Mouse (Mus musculus) lung, postnatal 10 days (tissue): Measurements from ENCODE around the gene Otud5.
"Not testable (repeated sequence)": the region's sequence is repeated elsewhere in the genome, so short reads cannot be mapped to it uniquely, and the experiment has no call there.

Source experiments
- DNase-seq: peaks from one replicate; pipeline ENCODE4 v3.0.0; 2021

Otud5 gene

DNA sequence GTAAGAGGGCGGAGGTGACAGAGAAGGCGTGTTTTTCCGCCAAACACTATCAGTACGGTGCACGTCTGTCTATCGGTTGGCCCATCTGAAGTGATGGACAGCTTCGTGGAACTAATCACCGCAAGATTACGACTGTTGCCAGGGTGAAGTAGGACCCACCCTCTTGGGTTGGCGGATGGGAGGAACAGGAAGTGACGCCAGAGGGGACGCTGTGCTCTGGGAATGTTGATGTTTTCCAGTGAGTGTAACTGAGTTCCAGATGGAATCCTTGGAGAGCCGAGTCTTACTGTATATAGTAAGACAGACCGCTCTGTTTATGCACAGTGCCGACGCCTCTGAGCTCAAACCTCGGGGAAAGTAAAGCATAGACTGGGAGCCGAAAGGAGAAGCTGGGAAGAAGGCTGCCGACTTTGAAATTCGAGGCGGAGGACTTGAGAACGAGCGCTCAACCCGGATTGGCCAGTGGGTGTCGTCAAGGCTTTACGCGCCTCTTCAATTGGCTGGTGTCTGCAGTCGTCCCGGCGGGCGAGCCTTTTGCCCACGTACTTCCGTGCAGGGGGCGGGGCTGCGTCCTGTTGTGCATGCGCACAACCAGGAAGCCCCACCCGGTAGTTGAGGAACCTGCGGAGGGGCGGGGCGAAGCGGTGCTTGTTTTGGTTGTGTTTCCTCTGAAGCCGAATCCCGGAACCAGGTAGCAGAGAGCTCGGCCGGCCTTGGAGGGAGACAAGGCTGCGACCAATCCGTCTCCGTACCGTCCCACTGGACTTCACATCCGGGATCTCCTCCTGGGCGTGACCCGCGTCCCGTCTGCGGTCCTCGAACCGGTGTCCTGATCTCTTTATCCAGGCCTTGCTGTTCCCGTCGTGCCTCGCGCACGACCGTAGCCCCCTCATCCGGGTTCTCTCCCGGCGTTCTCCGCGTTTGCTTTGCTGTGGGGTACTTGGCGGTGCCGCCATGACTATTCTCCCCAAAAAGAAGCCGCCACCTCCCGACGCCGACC lies at the start of gene Otud5:
Otud5 (plus strand) TSS at position 202 of the 1,000 bp plus-strand sequence.
- DNase-seq, result peak; percentile 96

DNA sequence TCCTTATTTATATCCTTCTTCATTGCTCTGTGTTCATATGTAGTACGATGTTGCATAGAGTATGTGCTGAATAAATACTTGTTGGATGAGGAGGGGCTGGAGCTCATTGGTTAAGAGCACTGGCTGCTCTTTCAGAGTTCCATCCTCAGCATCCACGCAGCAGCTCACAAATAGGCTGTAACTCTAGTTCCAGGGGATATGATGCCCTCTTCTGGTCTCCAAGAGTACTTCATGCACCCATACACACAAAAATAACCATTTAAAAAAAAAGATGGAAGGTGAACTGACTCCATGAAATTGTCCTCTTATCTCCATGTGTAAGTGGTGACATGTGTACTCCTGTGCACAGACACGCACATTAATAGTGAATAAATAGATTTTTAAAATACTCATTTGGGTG lies 47.8 kb upstream of the Otud5 start:
- peak; percentile 11 for DNase-seq

DNA sequence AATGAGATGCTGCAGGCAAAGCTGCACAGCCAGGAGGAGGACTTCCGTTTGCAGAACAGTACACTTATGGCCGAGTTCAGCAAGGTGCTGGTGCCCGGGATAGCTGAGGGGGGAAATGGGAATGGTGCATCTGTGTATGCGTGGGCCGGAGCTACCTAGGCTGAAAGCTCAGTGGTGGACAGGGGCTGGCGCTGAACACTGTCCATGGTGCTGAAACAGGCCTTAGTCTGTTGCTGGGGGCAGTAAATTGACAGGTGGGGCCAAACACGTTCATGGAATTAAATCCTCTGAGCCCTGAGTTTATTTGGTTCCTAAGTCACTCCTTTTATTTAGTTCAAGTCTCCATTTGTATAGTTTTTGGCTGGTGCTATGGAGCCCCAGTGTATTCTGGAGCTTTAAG lies 46.1 kb upstream of the Otud5 start:
- peak; percentile 30 for DNase-seq

DNA sequence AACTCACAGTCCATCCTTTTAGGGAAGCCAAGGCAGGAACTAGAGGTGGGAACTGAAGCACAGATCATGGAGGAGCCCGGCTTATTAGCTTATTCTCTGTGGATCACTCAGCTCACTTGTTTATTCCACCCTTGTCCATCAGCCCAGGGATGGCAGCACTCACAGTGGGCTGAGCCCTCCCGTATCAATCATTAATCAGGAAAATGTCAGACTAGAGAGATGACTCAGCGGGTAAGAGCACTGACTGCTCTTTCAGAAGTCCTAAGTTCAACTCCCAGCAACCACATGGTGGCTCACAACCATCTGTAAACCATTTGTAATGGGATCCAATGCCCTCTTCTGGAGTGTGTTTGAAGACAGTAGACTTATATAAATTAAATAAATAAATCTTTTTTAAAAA lies 43.8 kb upstream of the Otud5 start:
- no peak for DNase-seq

DNA sequence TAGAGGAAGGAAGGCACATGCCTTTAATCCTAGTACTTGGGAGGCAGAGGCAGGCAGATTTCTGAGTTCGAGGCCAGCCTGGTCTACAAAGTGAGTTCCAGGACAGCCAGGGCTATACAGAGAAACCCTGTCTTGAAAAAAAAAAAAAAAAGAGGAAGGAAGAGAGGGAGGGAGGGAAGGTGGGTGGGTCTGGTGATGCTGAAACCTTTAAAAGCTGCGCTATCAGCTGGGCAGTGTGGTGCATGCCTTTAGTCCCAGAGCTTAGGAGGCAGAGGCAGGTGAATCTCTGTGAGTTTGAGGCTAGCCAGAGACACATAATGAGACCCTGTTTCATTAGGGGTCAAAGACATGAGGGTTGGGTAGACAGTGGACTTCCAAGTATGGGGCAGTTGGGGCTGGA lies 39.0 kb upstream of the Otud5 start:
- DNase-seq, result not testable (repeated sequence)

DNA sequence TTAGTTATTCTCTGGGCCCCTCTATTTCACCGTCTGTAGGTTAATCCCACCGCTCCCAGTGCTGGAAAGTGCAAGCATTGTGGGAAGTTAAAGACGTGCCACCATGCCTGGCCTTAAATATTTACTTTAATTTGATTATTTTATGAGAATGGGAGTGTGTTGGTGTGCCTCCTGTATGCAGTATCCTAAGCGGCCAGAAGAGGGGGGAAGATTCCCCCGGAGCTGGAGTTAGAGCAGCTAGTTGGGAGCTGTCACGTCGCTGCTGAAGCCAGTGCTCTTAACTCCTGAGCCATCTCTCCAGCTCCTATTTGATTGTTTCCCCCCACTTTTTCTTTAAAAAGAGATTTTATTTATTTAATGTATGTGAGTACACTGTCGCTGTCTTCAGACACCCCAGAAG lies 26.1 kb upstream of the Otud5 start:
- peak; percentile 56 for DNase-seq

DNA sequence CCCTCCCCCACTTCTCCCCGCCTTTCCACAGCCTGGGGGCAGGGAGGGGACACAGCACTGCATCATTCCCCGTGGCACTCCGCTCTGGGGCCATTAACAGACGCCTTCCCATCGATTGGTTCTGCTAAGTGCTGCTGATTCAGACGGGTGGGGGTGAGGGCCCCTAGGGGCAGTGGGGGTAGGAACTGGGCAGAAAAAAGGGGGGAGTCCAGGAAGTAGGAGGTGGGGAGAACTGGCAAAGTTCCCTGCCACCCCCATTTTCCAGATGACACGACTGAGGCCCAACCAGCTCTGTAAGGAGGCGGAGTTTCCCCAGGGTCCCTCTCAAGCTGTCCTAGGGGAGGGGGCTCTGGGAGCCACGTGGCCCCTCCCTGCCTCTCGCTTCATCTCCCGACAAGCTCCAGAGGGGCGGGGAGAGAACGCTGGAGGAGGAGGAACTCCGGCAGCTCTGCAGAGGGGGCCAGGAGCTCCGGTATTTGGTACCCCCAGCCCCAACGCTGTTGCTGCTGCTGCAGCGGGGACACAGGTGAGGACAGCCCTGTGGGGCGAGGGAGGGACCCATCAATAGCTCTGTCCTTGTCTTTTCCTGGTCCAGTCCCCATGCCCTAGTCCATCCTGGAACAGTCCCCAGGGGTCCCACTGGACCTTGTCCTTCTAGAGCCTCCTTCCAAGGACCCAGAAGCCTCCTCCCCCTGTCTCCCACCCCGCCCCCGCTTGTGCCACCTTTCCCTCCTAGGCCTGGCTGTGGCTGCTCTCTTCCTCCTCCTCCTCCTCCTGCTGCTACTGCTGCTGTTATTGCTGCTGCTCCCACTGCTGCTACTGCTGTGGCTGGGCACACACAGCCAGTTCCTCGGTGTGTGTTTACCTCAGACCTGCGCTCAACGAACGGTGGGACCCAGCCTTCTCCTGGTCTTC lies 19.0 kb upstream of the Otud5 start, which contains the start of gene Kcnd1:
Kcnd1 (plus strand) TSS at position 425 of the 915 bp plus-strand sequence.
- DNase-seq, result peak; percentile 47

DNA sequence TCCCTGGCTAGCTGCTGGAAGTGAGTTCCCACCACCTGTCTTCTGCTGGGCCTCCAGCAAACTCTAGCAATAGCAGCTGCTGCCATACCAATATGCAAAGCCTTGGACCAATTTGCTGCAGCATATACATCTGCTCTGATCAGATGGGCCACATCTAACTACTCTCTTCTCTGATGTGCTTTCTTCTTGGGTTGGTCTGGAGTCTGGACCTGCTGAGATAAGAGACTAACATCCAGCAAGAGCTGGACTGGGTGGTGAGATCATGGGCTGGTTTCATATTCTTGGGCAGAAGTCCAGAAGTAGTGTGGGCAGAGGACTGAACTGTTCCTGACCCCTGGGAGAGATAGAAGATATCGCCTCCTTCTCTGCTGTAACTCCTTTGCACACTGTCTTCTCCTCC lies 4.0 kb upstream of the Otud5 start:
- no peak for DNase-seq

DNA sequence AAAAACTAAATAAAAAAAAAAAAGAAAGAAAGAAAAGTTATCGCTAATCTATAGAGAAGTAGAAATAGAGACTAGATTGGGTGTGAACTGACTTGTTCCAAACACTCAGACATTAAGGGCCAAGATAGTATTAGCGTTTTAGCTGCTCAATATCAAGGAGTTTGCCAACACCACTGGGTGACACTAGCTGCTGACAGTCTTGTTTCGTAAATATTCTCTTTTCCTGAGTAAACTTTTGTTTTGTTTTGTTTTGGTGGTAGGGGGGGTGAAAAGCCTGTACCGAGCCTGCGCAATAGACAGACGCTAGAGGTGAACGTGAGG lies 362 bp upstream of the Otud5 start:
- DNase-seq, result no peak

DNA sequence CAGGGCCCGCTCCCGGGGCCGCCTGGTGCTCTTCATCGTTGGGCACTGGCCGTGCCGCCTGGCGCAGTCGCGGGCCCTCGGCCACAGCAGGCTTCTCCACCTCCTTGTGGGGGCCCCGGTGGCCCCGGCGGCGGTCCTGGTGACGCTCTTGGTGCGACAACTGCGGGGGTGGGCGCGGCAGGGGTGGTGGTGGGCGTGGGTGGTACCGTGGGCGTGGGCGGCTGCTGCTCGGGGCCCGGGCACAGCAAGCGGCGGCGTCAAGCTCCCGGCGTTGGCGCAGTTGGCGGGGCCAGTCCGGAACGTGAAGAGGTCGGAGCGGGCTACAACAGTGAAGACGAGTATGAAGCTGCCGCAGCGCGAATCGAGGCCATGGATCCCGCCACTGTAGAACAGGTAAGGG lies 1.2 kb downstream of the Otud5 start:
- DNase-seq, result peak; percentile 32

DNA sequence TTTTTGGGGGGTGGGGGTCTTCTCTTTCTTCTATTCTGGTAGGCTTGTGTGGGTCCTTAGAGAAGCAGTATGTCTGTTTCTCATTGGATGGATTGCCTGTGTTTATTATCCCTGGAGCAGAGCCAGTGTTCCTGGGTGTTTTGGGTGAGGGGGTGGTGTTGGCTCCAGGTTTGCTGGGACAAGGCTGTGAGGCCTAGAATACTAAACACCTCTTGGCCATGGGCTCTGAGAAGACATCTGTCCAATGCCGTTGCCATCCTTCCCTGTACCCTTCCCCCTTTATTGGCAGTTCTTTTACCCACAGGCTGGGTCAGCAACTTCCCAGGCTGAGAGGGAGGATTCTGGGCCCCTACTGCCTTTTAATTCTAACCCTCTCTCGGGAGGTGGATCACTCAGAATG lies 6.7 kb downstream of the Otud5 start:
- DNase-seq, result no peak

DNA sequence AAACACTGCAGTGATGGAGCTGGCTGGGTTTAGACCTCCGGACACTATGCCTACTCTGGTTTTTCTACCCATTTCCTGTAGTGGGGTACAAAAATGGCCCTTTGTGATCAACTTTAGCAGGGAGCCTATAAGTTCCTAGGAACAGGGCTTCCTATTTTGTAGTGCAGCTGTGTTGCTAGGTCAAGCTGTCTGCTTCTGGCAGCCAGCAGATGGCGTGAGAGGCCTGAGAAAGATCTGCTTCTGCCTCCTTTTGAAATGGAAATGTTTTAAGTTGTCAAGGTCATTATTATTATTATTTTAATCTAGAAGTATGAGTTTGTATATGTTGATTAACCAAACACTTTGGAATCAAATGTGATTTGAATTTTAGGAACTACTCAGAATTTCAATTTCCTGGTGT lies 13.4 kb downstream of the Otud5 start:
- peak; percentile 44 for DNase-seq

DNA sequence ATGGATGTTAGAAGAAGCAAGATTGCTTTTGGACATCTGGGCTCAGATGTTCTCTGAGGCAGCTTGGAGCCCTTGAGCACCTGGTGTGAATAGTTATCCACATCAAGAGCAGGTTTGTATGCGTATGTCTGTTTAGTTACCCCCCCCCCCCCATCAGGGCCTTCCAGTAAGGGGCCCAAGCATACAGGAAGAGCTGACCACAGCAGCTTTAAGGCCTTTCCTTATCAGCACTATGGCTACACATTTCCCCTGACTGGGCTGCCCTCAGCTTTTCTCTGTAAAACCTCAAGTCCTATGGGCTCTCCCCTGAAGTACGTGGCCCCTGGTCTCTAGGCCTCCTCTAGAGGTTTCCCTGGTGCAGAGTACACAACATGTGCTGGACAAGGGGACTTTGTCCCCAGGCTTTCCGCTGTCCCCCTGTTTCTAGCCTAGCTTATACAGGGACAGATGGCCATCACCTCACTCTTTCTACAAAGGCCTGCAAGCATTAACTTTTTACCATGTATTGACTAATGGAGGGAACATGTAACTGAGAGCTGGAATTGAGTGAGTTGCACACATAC lies 18.1 kb downstream of the Otud5 start:
- DNase-seq, result no peak

DNA sequence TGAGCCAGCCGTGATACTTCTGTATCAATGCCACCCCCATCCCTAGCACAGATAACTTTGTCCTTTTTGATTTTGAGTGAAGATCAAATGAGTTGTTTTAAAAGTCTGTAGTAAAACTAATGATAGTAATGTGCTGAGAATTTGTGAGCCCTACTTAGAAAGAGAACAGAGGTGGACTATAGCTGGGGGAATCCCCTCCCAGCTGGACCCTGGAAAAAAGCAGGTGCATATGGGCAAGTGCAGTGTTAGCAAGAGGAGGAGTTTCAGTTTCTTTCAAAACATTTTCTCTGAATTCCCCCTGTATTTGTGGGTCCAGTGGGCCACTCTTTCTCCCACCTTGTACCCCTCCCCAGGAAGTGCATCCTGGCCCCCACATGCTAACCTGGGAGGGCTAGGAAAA lies 22.0 kb downstream of the Otud5 start:
- DNase-seq, result no peak

DNA sequence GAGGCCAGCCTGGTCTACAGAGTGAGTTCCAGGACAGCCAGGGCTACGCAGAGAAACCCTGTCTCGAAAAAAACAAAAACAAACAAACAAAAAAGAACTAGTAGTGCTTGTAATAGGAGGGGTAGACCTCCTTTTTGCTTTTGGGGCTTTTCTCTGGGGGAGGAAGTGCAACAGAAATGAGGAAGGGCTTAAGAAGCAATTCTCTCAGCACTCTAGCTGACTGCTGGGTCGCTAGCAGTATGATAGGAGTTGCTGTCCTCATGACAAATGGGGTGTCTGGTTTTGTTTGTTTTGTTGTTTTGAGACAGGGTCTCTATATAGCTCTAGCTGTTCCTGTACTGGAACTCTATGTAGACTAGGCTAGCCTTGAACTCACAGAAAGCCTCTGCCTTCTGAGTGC lies 23.4 kb downstream of the Otud5 start:
- no peak for DNase-seq

DNA sequence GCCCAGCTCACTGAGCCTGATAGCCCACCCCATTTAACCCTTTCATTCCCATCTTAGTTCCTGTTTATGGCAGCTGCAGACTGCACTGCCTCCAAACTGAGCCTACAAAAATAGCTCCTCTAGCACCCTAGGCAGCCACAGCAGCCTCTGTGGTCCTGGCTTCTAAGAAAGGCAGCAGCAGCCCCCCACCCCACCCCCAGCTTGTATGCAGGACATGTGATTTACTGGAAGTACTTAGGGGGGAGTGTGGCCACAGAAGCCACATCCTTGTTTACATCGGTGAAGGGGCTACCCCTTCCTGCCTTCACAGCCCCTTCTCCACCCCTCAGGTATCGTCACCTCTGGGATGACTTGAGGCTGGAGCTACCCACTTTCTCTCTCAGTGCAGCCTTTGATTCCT lies 24.2 kb downstream of the Otud5 start:
- DNase-seq, result no peak

DNA sequence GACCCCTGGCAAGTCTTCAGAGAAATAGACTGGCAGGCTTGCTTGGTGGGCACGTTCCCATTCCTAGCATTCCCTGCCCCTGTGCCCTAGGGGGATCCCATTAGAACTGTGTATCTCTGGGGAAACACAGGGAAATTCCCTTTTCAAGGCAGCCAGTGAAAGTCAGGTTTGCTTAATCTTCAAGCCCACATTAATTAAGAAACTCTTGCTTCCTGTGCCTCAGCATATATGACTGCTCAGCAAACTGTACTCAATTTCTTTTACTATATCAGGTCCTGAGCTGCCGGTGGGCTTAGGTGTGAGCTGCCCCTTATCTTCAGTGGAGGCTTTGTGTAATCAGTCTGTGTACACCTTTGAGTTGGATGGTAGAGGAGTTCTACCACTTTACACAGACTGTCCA lies 24.6 kb downstream of the Otud5 start:
- DNase-seq, result no peak

DNA sequence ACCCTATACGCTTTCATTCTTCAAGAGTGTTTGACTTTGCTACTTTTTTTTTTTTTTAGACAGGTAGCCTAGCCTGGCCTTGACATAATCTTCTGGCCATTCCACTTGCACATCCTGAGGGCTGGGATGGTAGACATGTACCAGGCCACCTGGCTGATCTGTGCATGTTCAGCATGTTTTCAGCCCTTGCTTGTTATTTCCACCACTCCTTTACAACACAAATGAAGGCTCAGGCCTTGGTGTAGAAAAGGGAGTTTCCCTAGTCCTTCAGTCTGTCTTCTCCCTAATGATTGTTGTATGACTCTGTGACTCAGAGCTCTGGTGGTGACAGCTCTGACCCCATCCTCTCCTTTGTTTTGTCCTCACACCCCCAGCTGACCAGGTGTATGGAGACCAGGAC lies 26.0 kb downstream of the Otud5 start:
- DNase-seq, result no peak

DNA sequence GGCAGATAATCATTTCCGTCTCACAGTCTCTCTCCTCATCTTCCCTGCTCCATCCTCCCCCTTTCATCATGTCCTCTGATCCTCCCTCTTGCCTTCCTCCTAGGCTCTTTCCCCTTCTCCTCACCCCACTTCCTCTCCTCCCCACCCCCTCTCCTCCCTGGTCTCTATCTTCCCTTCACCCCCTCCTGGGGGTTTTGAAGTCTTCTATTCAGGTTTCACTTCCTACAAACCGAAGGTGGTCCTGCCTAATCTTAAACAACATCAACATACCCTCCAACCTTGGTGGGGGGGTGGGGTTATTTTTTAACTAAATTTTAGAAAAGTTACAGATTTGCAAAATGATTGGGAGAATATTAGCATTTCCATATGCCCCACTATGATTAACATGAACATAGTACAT lies 27.3 kb downstream of the Otud5 start:
- no peak for DNase-seq

DNA sequence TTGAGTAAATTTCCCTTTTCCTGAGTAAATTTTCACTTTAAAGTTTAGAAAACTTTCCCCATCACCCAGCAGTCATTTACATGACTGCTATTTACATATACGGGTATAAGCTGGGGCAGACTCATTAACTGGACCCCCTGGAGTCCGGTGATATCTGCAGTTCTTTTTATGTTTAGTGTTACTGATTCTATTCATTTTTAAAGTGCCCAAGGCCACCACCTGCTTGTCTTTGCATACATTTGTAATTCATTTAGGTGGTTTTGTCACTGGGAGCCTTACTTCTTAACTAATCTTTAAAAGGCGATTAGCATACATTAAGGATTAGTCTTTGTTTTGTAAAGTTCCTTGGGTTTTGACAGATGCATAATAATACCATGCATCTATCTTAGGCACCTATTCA lies 28.7 kb downstream of the Otud5 start:
- DNase-seq, result no peak

DNA sequence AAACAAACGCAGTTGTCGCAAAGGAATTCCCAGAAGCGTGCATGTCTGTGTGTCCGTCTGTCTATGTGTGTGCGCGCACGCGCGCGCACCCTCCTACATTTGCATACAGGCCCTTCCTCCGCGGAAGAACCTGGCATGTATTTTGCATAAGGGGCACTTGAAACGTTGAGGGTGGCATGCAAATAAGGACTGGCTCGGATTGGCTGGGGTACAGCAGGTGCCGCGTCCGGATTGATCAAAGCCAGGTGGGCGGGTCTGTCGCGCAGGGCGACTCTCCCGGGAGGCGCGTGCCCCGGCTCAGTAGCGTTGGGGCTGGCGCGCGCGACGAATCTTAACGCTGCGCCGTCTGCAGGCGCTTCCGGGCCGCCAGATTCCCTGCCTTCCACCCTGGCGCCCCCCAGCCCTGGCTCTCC lies 36.8 kb downstream of the Otud5 start, which contains the start of gene Pim2:
Pim2 (plus strand) TSS at position 256 of the 413 bp plus-strand sequence.
- peak; percentile 86 for DNase-seq

DNA sequence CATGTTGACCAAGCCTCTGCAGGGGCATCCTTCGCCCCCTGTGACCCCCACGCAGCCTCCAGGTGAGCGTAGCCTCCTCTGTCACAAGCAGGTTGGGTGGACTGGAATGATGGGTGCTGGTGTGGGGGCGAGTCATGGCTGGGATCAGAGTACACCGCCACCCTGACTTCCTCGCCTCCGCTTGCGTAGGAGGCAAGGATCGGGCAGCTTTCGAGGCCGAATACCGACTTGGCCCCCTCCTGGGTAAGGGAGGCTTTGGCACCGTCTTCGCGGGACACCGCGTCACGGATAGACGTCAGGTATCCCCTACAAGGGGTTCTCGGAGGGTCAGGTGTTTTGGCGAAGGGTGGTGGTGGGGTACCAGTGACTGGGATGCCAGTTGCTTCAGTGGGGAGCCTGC lies 37.3 kb downstream of the Otud5 start:
- no peak for DNase-seq

DNA sequence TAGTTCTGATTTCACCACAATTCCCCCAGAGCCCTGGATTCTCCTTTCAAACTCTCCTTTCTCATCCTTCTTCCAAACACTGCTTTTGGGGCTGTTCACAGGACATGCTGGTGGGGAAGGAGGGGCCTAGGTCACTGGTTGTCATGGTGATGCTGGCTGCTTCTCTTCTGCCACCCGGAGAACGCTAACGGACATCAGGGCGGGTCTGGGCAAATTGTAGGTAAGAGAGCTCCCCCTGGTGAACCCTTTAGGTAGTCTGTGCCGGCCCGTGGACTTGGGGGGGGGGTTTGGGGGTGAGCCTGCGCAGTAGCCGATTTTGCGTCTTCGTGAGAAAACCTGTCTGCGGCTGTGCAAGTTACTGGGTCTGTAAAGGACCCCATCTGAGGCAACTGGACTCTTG lies 38.7 kb downstream of the Otud5 start:
- peak; percentile 83 for DNase-seq
